Mouse (Mus musculus): Measurements from ENCODE around the gene Sarnp. TPM values are rescaled to one million over a fixed set of nuclear protein-coding genes. Genes with fewer than 3 reads are reported as not detected.

Gene Sarnp
- polyA plus RNA-seq, 1 experiment, result 56.6 TPM

DNA sequence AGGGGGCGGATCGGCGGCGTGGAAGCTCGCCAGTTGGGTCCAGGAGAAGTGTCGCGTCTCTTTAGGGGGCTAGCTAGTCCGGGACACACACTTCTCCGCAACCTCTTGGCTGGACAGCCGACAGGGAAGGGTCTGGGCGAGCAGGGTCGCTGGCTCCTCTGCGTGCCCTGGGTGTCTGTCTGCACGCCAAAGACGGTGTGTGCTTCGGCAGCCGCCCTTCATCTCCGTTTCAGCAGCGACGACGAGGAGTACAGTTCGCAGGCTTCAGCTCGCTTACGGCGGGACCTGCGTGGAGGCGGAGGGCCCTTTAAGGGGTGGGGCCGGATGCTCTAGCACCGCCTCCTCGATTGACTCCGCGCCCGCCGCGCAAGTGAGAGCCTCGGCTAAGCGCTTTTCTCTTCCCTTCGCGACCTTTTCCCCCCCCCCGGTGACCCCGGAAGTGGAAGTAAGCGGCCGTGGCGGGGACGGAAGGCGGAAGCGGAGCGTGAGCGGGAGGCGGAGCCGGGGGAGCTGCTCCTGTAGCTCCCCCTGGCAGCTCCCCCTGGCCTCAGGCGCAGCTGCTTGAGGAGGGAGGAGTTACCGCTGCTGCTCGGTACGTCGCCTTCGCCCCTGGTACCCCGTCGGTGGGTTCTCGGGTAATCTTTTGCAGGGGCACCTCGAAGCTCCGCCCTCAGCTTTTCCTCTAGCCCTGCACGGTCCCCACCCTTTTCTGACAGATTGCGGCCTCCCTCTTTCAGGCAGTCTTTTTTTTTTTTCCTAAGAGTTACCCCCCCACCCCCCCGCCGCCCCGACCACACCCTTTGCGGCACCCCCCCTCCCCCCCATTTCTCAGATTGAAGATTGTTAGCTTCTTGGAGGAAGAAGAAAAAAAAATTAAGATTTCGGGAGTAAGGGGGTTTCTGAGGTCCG, 11.8 kb upstream of the Sarnp start:
- Histone ChIP-seq H3K4me3 (ENCODE audit: insufficient read depth, poor library complexity, severe bottlenecking) (peak overlapping the region; percentile 86), H3K79me3 (ENCODE audit: low read depth) (peaks cover 42% of the 10 kb centered on the region), H3K27me3 (ENCODE audit: control insufficient read depth, insufficient read depth, insufficient read length) (no peaks in the 10 kb centered on the region), H3ac (ENCODE audit: control insufficient read depth, insufficient read length, low read depth) (peak overlapping the region; percentile 89), H3K36me3 (ENCODE audit: control insufficient read depth, insufficient read depth) (peaks cover 42% of the 10 kb centered on the region), H3K79me2 (ENCODE audit: control insufficient read depth, insufficient read depth) (peaks cover 68% of the 10 kb centered on the region)
- TF ChIP-seq MAX (IDR thresholded peaks at IDR 0.05) (peak; percentile 59), CEBPB (IDR thresholded peaks at IDR 0.05; ENCODE audit: low read depth) (no peak)

DNA sequence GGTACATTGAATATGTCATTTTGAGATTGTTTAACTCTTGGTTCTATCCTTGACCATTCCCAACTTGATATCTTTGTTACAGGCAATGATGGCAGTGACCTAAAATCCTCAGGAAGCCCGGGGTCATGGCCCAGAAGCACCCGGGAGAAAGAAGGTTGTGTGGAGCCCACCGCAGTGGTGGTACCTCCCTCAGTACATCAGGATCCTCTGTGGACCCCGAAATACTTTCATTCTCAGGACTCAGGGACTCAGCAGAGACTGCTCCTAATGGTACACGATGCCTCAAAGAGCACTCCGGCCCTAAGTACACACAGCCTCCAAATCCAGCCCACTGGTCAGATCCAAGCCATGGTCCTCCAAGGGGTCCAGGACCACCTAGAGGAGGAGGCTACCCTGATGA, 11.0 kb upstream of the Sarnp start:
- H3ac ChIP-seq (ENCODE audit: control insufficient read depth, insufficient read length, low read depth), result peak overlapping the region; percentile 65
- peaks cover 72% of the 10 kb centered on the region for H3K79me2 ChIP-seq (ENCODE audit: control insufficient read depth, insufficient read depth)
- peaks cover 44% of the 10 kb centered on the region for H3K79me3 ChIP-seq (ENCODE audit: low read depth)
- peaks cover 37% of the 10 kb centered on the region for H3K36me3 ChIP-seq (ENCODE audit: control insufficient read depth, insufficient read depth)
- no peaks in the 10 kb centered on the region for H3K27me3 ChIP-seq (ENCODE audit: control insufficient read depth, insufficient read depth, insufficient read length)
- TF ChIP-seq FOSL1 (IDR thresholded peaks at IDR 0.05; ENCODE audit: insufficient read depth, low read length, poor library complexity, severe bottlenecking) (no peak), CTCF (IDR thresholded peaks at IDR 0.05; ENCODE audit: control insufficient read depth, insufficient read depth, insufficient read length) (no peak), CEBPB (IDR thresholded peaks at IDR 0.05; ENCODE audit: low read depth) (no peak), USF1 (IDR thresholded peaks at IDR 0.05; ENCODE audit: low read depth) (no peak), MYOD1 (IDR thresholded peaks at IDR 0.05; ENCODE audit: control insufficient read depth, insufficient read length, low read depth) (no peak), MAX (IDR thresholded peaks at IDR 0.05) (no peak), MYOG (IDR thresholded peaks at IDR 0.05; ENCODE audit: control insufficient read depth, extremely low read depth, insufficient read length) (no peak)
- H3K4me3 ChIP-seq (ENCODE audit: insufficient read depth, poor library complexity, severe bottlenecking), result peak overlapping the region; percentile 86

DNA sequence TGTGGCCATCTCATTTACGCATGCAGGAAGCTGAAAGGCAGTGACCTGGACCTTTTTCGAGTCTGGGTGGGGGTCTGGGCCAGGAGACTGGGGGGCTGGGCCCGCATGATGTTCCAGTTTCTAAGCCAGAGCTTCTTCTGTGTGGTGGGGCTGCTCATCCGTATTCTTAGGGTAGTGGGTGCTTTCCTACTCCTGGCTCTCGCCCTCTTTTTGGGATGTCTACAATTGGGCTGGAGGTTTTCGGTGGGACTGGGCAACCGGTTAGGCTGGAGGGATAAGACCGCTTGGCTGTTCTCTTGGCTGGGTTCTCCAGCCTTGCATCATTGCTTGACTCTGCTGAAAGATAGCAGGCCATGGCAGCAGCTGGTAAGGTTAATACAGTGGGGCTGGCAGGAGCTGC, 10.1 kb upstream of the Sarnp start:
- peaks cover 66% of the 10 kb centered on the region for H3K79me2 ChIP-seq (ENCODE audit: control insufficient read depth, insufficient read depth)
- H3K36me3 ChIP-seq (ENCODE audit: control insufficient read depth, insufficient read depth), result peaks cover 30% of the 10 kb centered on the region
- H3ac ChIP-seq (ENCODE audit: control insufficient read depth, insufficient read length, low read depth), result peak overlapping the region; percentile 27
- TF ChIP-seq CEBPB (IDR thresholded peaks at IDR 0.05; ENCODE audit: low read depth) (no peak), CTCF (IDR thresholded peaks at IDR 0.05; ENCODE audit: control insufficient read depth, insufficient read depth, insufficient read length) (no peak), FOSL1 (IDR thresholded peaks at IDR 0.05; ENCODE audit: insufficient read depth, low read length, poor library complexity, severe bottlenecking) (no peak), MYOG (IDR thresholded peaks at IDR 0.05; ENCODE audit: control insufficient read depth, extremely low read depth, insufficient read length) (no peak), USF1 (IDR thresholded peaks at IDR 0.05; ENCODE audit: low read depth) (no peak), MAX (IDR thresholded peaks at IDR 0.05) (no peak), MYOD1 (IDR thresholded peaks at IDR 0.05; ENCODE audit: control insufficient read depth, insufficient read length, low read depth) (no peak)
- H3K4me3 ChIP-seq (ENCODE audit: insufficient read depth, poor library complexity, severe bottlenecking), result peak overlapping the region; percentile 86
- H3K79me3 ChIP-seq (ENCODE audit: low read depth), result peaks cover 44% of the 10 kb centered on the region
- H3K27me3 ChIP-seq (ENCODE audit: control insufficient read depth, insufficient read depth, insufficient read length), result no peaks in the 10 kb centered on the region

DNA sequence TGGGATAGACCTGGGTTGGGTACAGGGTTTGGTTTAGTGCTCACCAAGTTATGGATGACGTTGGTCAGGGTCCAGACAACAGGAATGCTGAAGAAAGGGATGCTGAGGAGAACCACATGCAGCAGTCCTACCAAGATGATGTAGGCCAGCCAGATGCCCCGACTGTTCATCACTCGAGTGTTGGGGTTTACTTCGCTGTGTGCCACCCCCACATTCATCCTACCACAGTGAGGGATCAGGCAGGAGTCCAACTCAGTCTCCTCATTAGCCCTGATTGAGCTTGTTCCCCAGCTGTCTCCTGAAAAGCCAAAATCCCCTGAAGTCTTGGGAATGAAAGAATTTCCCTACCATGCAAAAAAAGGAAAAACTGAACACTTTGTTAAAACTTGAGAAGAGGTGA, 3.1 kb downstream of the Sarnp start:
- Histone ChIP-seq H3K27me3 (ENCODE audit: control insufficient read depth, insufficient read depth, insufficient read length) (no peaks in the 10 kb centered on the region), H3K36me3 (ENCODE audit: control insufficient read depth, insufficient read depth) (peaks cover 64% of the 10 kb centered on the region), H3ac (ENCODE audit: control insufficient read depth, insufficient read length, low read depth) (no peak overlapping the region), H3K79me2 (ENCODE audit: control insufficient read depth, insufficient read depth) (peaks cover 35% of the 10 kb centered on the region), H3K4me3 (ENCODE audit: insufficient read depth, poor library complexity, severe bottlenecking) (no peak overlapping the region), H3K79me3 (ENCODE audit: low read depth) (peaks cover 36% of the 10 kb centered on the region)
- no peak for TF ChIP-seq CEBPB (IDR thresholded peaks at IDR 0.05; ENCODE audit: low read depth)
- TF ChIP-seq MAX (IDR thresholded peaks at IDR 0.05), result no peak
- no peak for TF ChIP-seq USF1 (IDR thresholded peaks at IDR 0.05; ENCODE audit: low read depth)
- TF ChIP-seq MYOG (IDR thresholded peaks at IDR 0.05; ENCODE audit: control insufficient read depth, extremely low read depth, insufficient read length), result no peak
- TF ChIP-seq MYOD1 (IDR thresholded peaks at IDR 0.05; ENCODE audit: control insufficient read depth, insufficient read length, low read depth), result no peak
- no peak for TF ChIP-seq FOSL1 (IDR thresholded peaks at IDR 0.05; ENCODE audit: insufficient read depth, low read length, poor library complexity, severe bottlenecking)

DNA sequence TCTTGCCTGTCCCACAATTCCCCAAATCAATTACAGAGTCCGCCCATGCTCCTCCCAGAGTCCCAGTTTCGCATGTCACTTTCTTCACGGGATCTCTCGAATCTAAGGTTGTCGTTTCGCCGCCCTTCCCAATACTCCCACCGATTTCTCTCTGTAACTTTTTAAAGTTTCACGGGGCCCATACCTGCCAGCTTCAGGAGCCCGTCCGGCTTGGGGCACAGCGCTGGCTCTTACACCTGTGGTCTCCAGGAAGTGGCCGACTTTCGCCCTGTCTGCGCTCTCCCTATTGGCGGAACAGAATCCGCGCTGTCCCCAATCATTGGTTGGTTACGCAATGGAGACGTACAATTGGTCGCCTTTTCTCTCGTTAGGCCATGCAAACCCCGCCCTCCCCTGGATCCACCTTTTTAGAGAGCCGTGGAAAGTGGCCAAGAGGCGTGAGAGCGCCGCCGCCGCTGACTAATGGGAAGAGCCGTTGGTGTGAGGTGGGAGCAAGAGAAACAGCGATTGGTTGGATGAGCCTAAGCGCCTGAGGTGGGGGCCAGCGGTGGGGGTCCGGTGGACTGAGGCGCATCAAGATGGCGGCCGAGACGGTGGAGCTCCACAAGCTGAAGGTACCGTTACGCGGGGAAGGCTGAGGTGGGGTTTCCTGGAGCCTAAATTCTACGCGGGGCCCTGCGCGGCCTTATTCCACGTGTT, 4.4 kb downstream of the Sarnp start, which contains the start of gene Ormdl2:
Gene Ormdl2, minus strand, starts transcription at position 288 of the 699 bp plus-strand sequence.
- Histone ChIP-seq H3K36me3 (ENCODE audit: control insufficient read depth, insufficient read depth) (peaks cover 64% of the 10 kb centered on the region), H3K79me2 (ENCODE audit: control insufficient read depth, insufficient read depth) (peaks cover 48% of the 10 kb centered on the region), H3ac (ENCODE audit: control insufficient read depth, insufficient read length, low read depth) (peak within 1 kb of the TSS; percentile 90), H3K79me3 (ENCODE audit: low read depth) (peaks cover 48% of the 10 kb centered on the region), H3K27me3 (ENCODE audit: control insufficient read depth, insufficient read depth, insufficient read length) (no peaks in the 10 kb centered on the region), H3K4me3 (ENCODE audit: insufficient read depth, poor library complexity, severe bottlenecking) (peak within 1 kb of the TSS; percentile 90)
- TF ChIP-seq CEBPB (IDR thresholded peaks at IDR 0.05; ENCODE audit: low read depth), result peak; percentile 78
- no peak for TF ChIP-seq MYOD1 (IDR thresholded peaks at IDR 0.05; ENCODE audit: control insufficient read depth, insufficient read length, low read depth)
